Mouse (Mus musculus): ENCODE measurements around the gene Farp2. TPM values are rescaled to one million over a fixed set of nuclear protein-coding genes. Genes with fewer than 3 reads are reported as not detected.

Farp2 gene
- polyA plus RNA-seq, 1 experiment = 6.3 TPM

DNA sequence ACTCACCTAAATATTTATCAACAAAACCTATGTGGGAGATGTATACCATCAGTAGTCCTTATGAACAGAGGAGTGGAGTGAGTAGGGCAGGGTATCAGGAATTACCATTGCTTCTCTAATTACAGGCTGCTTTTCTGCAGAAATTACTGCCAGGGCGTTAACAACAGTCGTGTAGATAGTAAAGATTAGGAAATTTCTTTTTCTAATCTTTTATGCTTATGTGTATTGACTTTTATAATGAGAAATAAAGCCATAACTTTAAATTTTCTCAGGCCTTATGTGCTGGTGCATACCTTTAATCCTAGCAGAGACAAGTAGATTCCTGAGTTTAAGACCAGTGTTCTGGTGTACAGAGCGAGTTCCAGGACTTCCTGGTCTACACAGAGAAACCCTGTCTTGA lies 52.9 kb downstream of the Farp2 start:
- 89% methylated on average over 3 of the region's 3 CpGs for WGBS

DNA sequence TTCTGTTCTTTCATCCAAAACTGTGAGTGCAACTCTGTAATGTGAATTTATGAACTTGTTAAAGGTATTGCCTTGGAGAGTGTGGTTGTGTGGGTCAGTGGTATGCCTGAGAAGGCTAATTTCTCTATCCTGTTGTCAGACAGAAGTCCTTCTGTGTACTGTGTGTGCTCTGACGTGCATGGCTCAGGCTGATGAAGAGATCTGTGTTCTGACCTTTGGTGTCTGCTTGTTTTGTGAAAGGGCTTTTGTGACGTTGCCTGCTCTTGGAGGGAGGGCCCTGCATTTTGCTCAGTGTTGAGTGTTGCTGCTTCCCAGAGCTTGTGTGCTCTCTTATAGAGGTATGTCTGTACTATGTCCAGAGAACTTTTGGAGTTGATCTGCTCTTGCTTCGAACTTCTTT lies 55.1 kb downstream of the Farp2 start:
- no peak for TF ChIP-seq CTCF (IDR thresholded peaks at IDR 0.05; ENCODE audit: borderline replicate concordance, insufficient read depth, low read depth, low read length)
- TF ChIP-seq POLR2A (IDR thresholded peaks at IDR 0.05; ENCODE audit: borderline replicate concordance, insufficient read depth, low read length) = no peak
- no peak for DNase-seq
- H3K4me3 ChIP-seq (replicated peaks; ENCODE audit: insufficient read depth, low read depth, low read length) = no peak overlapping the region
- WGBS = 55% methylated on average over 3 of the region's 3 CpGs
- no peaks in the 10 kb centered on the region for H3K4me1 ChIP-seq (ENCODE audit: control insufficient read depth, insufficient read depth, low read length)
- no peak overlapping the region for H3K27ac ChIP-seq (ENCODE audit: insufficient read depth, low read length)
- no peaks in the 10 kb centered on the region for H3K27me3 ChIP-seq (ENCODE audit: control insufficient read depth, insufficient read depth, low read length)

More for the DNA sequence above, 52.9 kb downstream of the Farp2 start:
- H3K27me3 ChIP-seq (ENCODE audit: control insufficient read depth, insufficient read depth, low read length) = no peaks in the 10 kb centered on the region
- H3K4me3 ChIP-seq (replicated peaks; ENCODE audit: insufficient read depth, low read depth, low read length) = no peak overlapping the region
- no peak for DNase-seq
- no peaks in the 10 kb centered on the region; the same call in 1 of the 2 replicates for H3K4me1 ChIP-seq (ENCODE audit: control insufficient read depth, insufficient read depth, low read length)
- no peak for TF ChIP-seq POLR2A (IDR thresholded peaks at IDR 0.05; ENCODE audit: borderline replicate concordance, insufficient read depth, low read length)
- TF ChIP-seq CTCF (IDR thresholded peaks at IDR 0.05; ENCODE audit: borderline replicate concordance, insufficient read depth, low read depth, low read length) = no peak
- no peak overlapping the region for H3K27ac ChIP-seq (ENCODE audit: insufficient read depth, low read length)

DNA sequence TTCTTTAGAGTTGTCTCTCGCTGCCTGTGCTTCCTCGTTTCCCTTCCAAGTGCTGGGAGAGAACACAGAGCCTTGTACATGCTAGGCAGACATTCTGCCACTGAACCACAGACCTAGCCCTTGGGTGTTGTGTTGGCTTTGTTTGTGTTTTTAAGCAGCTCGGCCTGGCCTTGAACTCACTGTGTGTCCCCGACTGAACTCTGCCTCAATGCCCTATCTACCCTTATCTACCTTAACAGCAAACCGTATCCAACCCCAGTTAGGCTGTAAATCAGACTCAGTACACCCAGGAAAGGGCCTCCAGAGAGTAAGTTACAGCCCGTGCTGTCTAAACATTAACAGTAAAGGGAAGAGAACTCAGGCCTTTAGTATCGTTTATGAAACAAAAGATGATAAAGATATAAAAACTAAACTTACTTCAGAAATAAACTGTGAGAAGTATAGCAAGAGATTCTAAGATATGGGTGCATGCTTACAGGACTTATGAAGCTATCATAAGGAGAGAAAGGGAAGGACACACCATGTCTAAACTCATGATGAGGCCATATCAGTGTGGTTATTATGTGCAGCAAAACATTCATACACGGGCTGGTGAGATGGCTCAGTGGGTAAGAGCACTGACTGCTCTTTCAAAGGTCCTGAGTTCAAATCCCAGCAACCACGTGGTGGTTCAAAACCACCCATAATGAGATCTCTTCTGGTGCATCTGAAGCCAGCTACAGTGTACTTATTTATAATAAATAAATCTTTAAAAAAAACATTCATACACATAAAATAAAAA lies 56.0 kb downstream of the Farp2 start:
- no peak for DNase-seq
- Histone ChIP-seq H3K4me1 (ENCODE audit: control insufficient read depth, insufficient read depth, low read length) (no peaks in the 10 kb centered on the region), H3K27me3 (ENCODE audit: control insufficient read depth, insufficient read depth, low read length) (no peaks in the 10 kb centered on the region), H3K4me3 (replicated peaks; ENCODE audit: insufficient read depth, low read depth, low read length) (no peak overlapping the region), H3K27ac (ENCODE audit: insufficient read depth, low read length) (no peak overlapping the region)
- TF ChIP-seq CTCF (IDR thresholded peaks at IDR 0.05; ENCODE audit: borderline replicate concordance, insufficient read depth, low read depth, low read length) = no peak
- no peak for TF ChIP-seq POLR2A (IDR thresholded peaks at IDR 0.05; ENCODE audit: borderline replicate concordance, insufficient read depth, low read length)
- 85% methylated on average over 9 of the region's 9 CpGs for WGBS

DNA sequence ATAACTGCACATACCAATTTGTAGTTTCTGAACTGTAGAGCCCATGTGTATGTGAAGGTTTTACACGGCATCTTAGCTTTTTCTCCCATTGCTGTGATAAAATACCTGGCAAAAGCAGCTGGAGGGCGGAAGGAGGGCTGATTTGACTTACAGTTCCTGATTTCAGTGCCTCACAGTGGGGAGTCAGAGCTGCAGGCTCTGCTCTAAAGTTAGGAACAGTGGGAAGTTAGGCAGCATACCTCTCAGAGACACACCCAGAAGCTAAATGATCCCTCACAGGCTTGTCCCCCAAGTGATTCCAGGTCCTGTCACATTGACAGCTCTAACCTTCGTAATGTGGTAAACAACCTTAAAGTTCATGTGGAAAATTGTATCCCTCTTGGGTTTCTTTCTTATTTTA lies 65.2 kb downstream of the Farp2 start:
- DNase-seq = no peak
- 83% methylated on average over 3 of the region's 3 CpGs for WGBS

GRCm38 (mm10) chr1:93577861-93578260 lies 66.0 kb downstream of the Farp2 start:
- no peak for TF ChIP-seq CTCF (IDR thresholded peaks at IDR 0.05; ENCODE audit: borderline replicate concordance, insufficient read depth, low read depth, low read length)
- no peak for TF ChIP-seq POLR2A (IDR thresholded peaks at IDR 0.05; ENCODE audit: borderline replicate concordance, insufficient read depth, low read length)
- 85% methylated on average over 4 of the region's 4 CpGs for WGBS
- Histone ChIP-seq H3K27me3 (ENCODE audit: control insufficient read depth, insufficient read depth, low read length) (no peaks in the 10 kb centered on the region), H3K4me3 (replicated peaks; ENCODE audit: insufficient read depth, low read depth, low read length) (no peak overlapping the region), H3K4me1 (ENCODE audit: control insufficient read depth, insufficient read depth, low read length) (no peaks in the 10 kb centered on the region), H3K27ac (ENCODE audit: insufficient read depth, low read length) (no peak overlapping the region)
- DNase-seq = no peak

More for the DNA sequence above, 65.2 kb downstream of the Farp2 start:
- no peak overlapping the region for H3K27ac ChIP-seq (ENCODE audit: insufficient read depth, low read length)
- no peak overlapping the region for H3K4me3 ChIP-seq (replicated peaks; ENCODE audit: insufficient read depth, low read depth, low read length)
- H3K27me3 ChIP-seq (ENCODE audit: control insufficient read depth, insufficient read depth, low read length) = no peaks in the 10 kb centered on the region
- TF ChIP-seq CTCF (IDR thresholded peaks at IDR 0.05; ENCODE audit: borderline replicate concordance, insufficient read depth, low read depth, low read length) (no peak), POLR2A (IDR thresholded peaks at IDR 0.05; ENCODE audit: borderline replicate concordance, insufficient read depth, low read length) (no peak)
- H3K4me1 ChIP-seq (ENCODE audit: control insufficient read depth, insufficient read depth, low read length) = no peaks in the 10 kb centered on the region

DNA sequence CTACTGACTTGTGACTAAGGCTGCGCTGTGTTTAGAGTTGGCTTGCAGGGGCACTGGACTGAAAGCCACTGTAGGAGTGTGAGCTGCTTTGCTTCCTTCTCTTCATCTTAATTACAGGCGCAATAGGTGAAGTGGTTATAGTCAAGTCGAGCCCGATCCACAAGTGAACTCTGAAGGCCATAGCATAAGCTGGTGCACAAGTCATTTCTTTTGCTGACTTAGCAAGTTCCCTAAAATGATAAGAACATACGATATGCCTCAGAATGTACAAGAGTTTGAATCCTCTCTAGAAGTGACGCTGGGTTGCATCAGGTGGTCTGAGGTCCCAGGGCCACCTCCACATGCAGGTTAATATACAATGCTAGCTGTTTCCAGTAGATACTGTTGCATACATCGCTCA lies 69.7 kb downstream of the Farp2 start:
- no peak for DNase-seq
- TF ChIP-seq CTCF (IDR thresholded peaks at IDR 0.05; ENCODE audit: borderline replicate concordance, insufficient read depth, low read depth, low read length) = no peak
- no peak for TF ChIP-seq POLR2A (IDR thresholded peaks at IDR 0.05; ENCODE audit: borderline replicate concordance, insufficient read depth, low read length)
- no peak overlapping the region for H3K27ac ChIP-seq (ENCODE audit: insufficient read depth, low read length)
- no peak overlapping the region for H3K4me3 ChIP-seq (replicated peaks; ENCODE audit: insufficient read depth, low read depth, low read length)
- H3K4me1 ChIP-seq (ENCODE audit: control insufficient read depth, insufficient read depth, low read length) = no peaks in the 10 kb centered on the region
- H3K27me3 ChIP-seq (ENCODE audit: control insufficient read depth, insufficient read depth, low read length) = no peaks in the 10 kb centered on the region
- 95% methylated on average over 7 of the region's 7 CpGs for WGBS

GRCm38 (mm10) chr1:93588346-93588745 lies 76.5 kb downstream of the Farp2 start:
- Histone ChIP-seq H3K27me3 (ENCODE audit: control insufficient read depth, insufficient read depth, low read length) (no peaks in the 10 kb centered on the region), H3K4me1 (ENCODE audit: control insufficient read depth, insufficient read depth, low read length) (no peaks in the 10 kb centered on the region), H3K4me3 (replicated peaks; ENCODE audit: insufficient read depth, low read depth, low read length) (no peak overlapping the region), H3K27ac (ENCODE audit: insufficient read depth, low read length) (no peak overlapping the region)
- WGBS = 86% methylated on average over 3 of the region's 3 CpGs
- TF ChIP-seq POLR2A (IDR thresholded peaks at IDR 0.05; ENCODE audit: borderline replicate concordance, insufficient read depth, low read length) (no peak), CTCF (IDR thresholded peaks at IDR 0.05; ENCODE audit: borderline replicate concordance, insufficient read depth, low read depth, low read length) (no peak)
- no peak for DNase-seq

DNA sequence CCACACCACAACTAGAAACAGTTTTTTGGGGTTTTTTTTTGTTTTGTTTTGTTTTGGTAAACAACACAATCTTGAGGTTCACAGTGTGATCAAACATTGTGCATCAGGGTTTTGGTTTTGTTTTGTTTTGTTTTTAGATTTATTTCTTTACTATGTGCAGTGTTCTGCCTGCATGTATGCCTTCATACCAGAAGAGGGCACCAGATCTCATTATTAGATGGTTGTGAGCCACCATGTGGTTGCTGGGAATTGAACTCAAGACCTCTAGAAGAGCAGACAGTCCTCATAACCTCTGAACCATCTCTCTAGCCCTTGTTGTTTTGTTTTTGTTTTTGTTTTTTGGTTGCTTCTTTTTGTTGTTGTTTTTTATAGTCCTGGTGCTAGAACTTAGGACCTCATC lies 82.1 kb downstream of the Farp2 start:
- H3K27ac ChIP-seq (ENCODE audit: insufficient read depth, low read length) = no peak overlapping the region
- no peaks in the 10 kb centered on the region for H3K4me1 ChIP-seq (ENCODE audit: control insufficient read depth, insufficient read depth, low read length)
- TF ChIP-seq CTCF (IDR thresholded peaks at IDR 0.05; ENCODE audit: borderline replicate concordance, insufficient read depth, low read depth, low read length) = no peak
- no peak for TF ChIP-seq POLR2A (IDR thresholded peaks at IDR 0.05; ENCODE audit: borderline replicate concordance, insufficient read depth, low read length)
- H3K4me3 ChIP-seq (replicated peaks; ENCODE audit: insufficient read depth, low read depth, low read length) = no peak overlapping the region
- H3K27me3 ChIP-seq (ENCODE audit: control insufficient read depth, insufficient read depth, low read length) = no peaks in the 10 kb centered on the region
- DNase-seq = no peak

Data from cerebellum, adult 2 months (tissue).